In the genomic region with DNA sequence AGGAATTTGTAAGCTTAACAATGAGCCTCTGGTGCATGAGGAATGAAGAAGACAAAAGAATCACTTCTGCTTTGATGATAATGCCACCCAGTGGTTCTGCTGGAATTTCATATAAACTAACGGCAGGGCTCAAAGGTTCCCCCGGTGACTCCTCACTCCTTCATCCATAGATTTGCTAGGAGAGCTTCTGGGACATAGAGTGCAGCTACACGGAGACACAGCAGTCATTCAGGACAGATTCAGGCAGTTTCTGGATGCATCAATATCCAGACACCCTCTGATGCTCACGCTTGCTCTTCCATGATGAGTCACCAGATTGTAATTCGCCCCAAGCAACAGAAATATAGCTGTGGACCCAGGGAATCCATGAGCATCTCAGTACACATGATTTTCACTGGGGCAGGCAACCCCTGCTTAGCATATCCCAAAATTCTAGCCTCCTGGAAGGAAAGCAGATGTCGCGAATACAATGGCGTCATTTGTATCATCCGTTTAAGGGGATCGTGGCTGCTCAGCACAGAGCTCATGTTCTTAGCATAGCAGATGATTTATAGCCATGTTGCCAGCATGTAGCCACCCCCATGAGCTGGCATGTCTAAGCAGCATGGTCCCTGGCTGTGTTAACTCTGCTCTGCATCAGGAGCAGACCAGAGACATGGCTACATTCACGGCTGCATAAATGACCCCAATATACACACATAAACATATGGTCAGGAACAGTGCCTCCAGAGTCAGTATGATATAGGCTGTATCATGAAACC, we compare ENCODE assay signal across 12 mouse cellular contexts.
DNase-seq lines count a peak whose midpoint lies in the region; ATAC-seq lines count a peak whose summit lies in the region.
"Had no signal": no experiment of that assay in that cellular context is flagged by ENCODE, and none has a peak within 500 bp of the region (broad histone marks: within the 10 kb centered on the region; RNA-seq: fewer than 3 reads in every experiment).

No protein-coding gene starts in this region.

- DNase-seq in hindbrain, embryonic 10.5 days (ENCODE audit: low spot score), result no peak
- DNase-seq in neural tube, embryonic 11.5 days (ENCODE audit: low spot score), result no peak
- no peak for DNase-seq in neural tube, embryonic 10.5 days (ENCODE audit: extremely low spot score, low spot score)
- peak; percentile 70 for DNase-seq in retina, embryonic 14.5 days (ENCODE audit: low spot score)
- no peak for DNase-seq in heart, postnatal 10 days
- DNase-seq: kidney, adult 2 months; lung, postnatal 36 days had no signal

- ATAC-seq in hindbrain, embryonic 13.5 days (ENCODE audit: low FRiP score), result peak; percentile 57; the same call in 1 of the 2 replicates
- ATAC-seq in neural tube, embryonic 11.5 days (ENCODE audit: insufficient read depth, low FRiP score, low TSS enrichment), result peak; percentile 48
- peak; percentile 43; the same call in 1 of the 2 replicates for ATAC-seq in hindbrain, embryonic 15.5 days (ENCODE audit: low FRiP score, low read depth)
- ATAC-seq in activated CD4-positive, CD25-positive, alpha-beta regulatory T cell, adult 4 months, result no peak

- peak overlapping the region; percentile 15; the same call in 1 of the 2 replicates for H3K27ac ChIP-seq in hindbrain, embryonic 13.5 days
- no peak overlapping the region for H3K27ac ChIP-seq in hindbrain, embryonic 10.5 days
- no peak overlapping the region for H3K27ac ChIP-seq in neural tube, embryonic 11.5 days (ENCODE audit: low read depth, low read length)
- no peak overlapping the region for H3K27ac ChIP-seq in hindbrain, embryonic 15.5 days (replicated peaks)
- H3K27ac ChIP-seq: embryonic facial prominence, embryonic 15.5 days; limb, embryonic 12.5 days had no signal

- no peaks in the 10 kb centered on the region for H3K27me3 ChIP-seq in hindbrain, embryonic 13.5 days
- H3K27me3 ChIP-seq in hindbrain, embryonic 10.5 days (ENCODE audit: insufficient read depth, poor library complexity, severe bottlenecking), result no peaks in the 10 kb centered on the region
- H3K27me3 ChIP-seq in neural tube, embryonic 11.5 days (ENCODE audit: control insufficient read depth, insufficient read depth, low read length), result no peaks in the 10 kb centered on the region
- no peaks in the 10 kb centered on the region for H3K27me3 ChIP-seq in hindbrain, embryonic 15.5 days
- H3K27me3 ChIP-seq: embryonic facial prominence, embryonic 15.5 days had no signal

- H3K9ac ChIP-seq in hindbrain, embryonic 13.5 days, result no peak overlapping the region
- H3K9ac ChIP-seq in neural tube, embryonic 11.5 days (ENCODE audit: low read length), result no peak overlapping the region
- H3K9ac ChIP-seq in hindbrain, embryonic 15.5 days, result no peak overlapping the region
- H3K9ac ChIP-seq: embryonic facial prominence, embryonic 15.5 days; limb, embryonic 12.5 days had no signal

- no peaks in the 10 kb centered on the region for H3K9me3 ChIP-seq in hindbrain, embryonic 13.5 days
- H3K9me3 ChIP-seq in hindbrain, embryonic 10.5 days, result peaks cover 3% of the 10 kb centered on the region; the same call in 1 of the 2 replicates
- H3K9me3 ChIP-seq in neural tube, embryonic 11.5 days (ENCODE audit: control insufficient read depth, low read length), result no peaks in the 10 kb centered on the region
- no peaks in the 10 kb centered on the region for H3K9me3 ChIP-seq in hindbrain, embryonic 15.5 days

- H3K4me2 ChIP-seq in hindbrain, embryonic 13.5 days, result no peak overlapping the region
- no peak overlapping the region for H3K4me2 ChIP-seq in neural tube, embryonic 11.5 days (ENCODE audit: low read depth)
- H3K4me2 ChIP-seq in hindbrain, embryonic 15.5 days, result no peak overlapping the region
- H3K4me2 ChIP-seq: embryonic facial prominence, embryonic 15.5 days; limb, embryonic 12.5 days had no signal

- no peak overlapping the region for H3K4me3 ChIP-seq in hindbrain, embryonic 13.5 days
- H3K4me3 ChIP-seq in hindbrain, embryonic 10.5 days, result no peak overlapping the region
- no peak overlapping the region for H3K4me3 ChIP-seq in neural tube, embryonic 11.5 days (ENCODE audit: low read depth, low read length)
- H3K4me3 ChIP-seq in hindbrain, embryonic 15.5 days, result no peak overlapping the region
- H3K4me3 ChIP-seq: embryonic facial prominence, embryonic 15.5 days; limb, embryonic 12.5 days had no signal

- intact Hi-C loops in heart, postnatal 10 days (cut with DNase I), result no loop called here

- peaks cover 14% of the 10 kb centered on the region; the same call in 1 of the 2 replicates for H3K4me1 ChIP-seq in hindbrain, embryonic 13.5 days (replicated peaks)
- 0 out of 2 replicates have a peak, but pooled peaks cover 3% of the 10 kb centered on the region for H3K4me1 ChIP-seq in hindbrain, embryonic 10.5 days (replicated peaks)
- H3K4me1 ChIP-seq in neural tube, embryonic 11.5 days (ENCODE audit: control insufficient read depth, insufficient read depth, low read length), result no peaks in the 10 kb centered on the region
- H3K4me1 ChIP-seq in hindbrain, embryonic 15.5 days (replicated peaks), result 0 out of 2 replicates have a peak, but pooled peaks cover 8% of the 10 kb centered on the region
- H3K4me1 ChIP-seq: embryonic facial prominence, embryonic 15.5 days; limb, embryonic 12.5 days had no signal

- 54% methylated on average over 11 of the region's 11 CpGs for WGBS in hindbrain, embryonic 13.5 days
- 72% methylated on average over 11 of the region's 11 CpGs for WGBS in hindbrain, embryonic 10.5 days
- WGBS in neural tube, embryonic 11.5 days, result 64% methylated on average over 11 of the region's 11 CpGs
- 49% methylated on average over 11 of the region's 11 CpGs for WGBS in hindbrain, embryonic 15.5 days

- H3K36me3 ChIP-seq in hindbrain, embryonic 13.5 days, result peaks cover 10% of the 10 kb centered on the region
- no peaks in the 10 kb centered on the region for H3K36me3 ChIP-seq in hindbrain, embryonic 10.5 days
- no peaks in the 10 kb centered on the region for H3K36me3 ChIP-seq in neural tube, embryonic 11.5 days (ENCODE audit: control insufficient read depth, insufficient read depth, low read length)
- H3K36me3 ChIP-seq in hindbrain, embryonic 15.5 days, result no peaks in the 10 kb centered on the region
- H3K36me3 ChIP-seq: embryonic facial prominence, embryonic 15.5 days; limb, embryonic 12.5 days had no signal
